Mouse (Mus musculus) T-helper 1 cell (primary cell): ENCODE measurements around the gene Gm21627.
"Not testable (repeated sequence)": the region's sequence is repeated elsewhere in the genome, so short reads cannot be mapped to it uniquely, and the experiment has no call there.

Experiments
- in situ Hi-C: fragments of 300-600 bp; cut with MboI, MseI; formaldehyde crosslinking; loops from one replicate; pipeline ENCODE4 v1.15.1; 2025; ENCODE audit warnings: high pct_unique_total_duplicates

Gm21627 gene

GRCm38 (mm10) chrY:63228127-63228526 lies at the start of gene Gm21627:
Gm21627 (plus strand) TSS chrY:63228427.
- in situ Hi-C loops, result not testable (repeated sequence)
